Mouse (Mus musculus) lung, embryonic 14.5 days (tissue): ENCODE measurements around the gene Rps21. TPM values are rescaled to one million over a fixed set of nuclear protein-coding genes. Genes with fewer than 3 reads are reported as not detected.
A peak's percentile ranks its signal among the peaks of the same experiment; 100 is the strongest.

ENCODE experiments used
- ATAC-seq: fragments of 200-750 bp; cut with Nextera tagmentation; 2 replicates; pipeline ENCODE4 v1.8.0; 2017; ENCODE audit warnings: mild to moderate bottlenecking, moderate TSS enrichment, moderate library complexity; ENCODE audit not compliant: insufficient read depth
- DNase-seq: peaks from one replicate; pipeline ENCODE4 v3.0.0-alpha.2; 2015
- H3K27ac ChIP-seq: fragments of 300-500 bp; sonication (generic); 2 replicates; pipeline ENCODE4 v1.5.1; 2014; ENCODE audit warnings: low read depth, mild to moderate bottlenecking, moderate library complexity
- H3K27me3 ChIP-seq: fragments of 300-500 bp; sonication (generic); 2 replicates; pipeline ENCODE4 v1.6.1; 2014; ENCODE audit warnings: low read length, control low read depth; ENCODE audit not compliant: insufficient read depth
- H3K36me3 ChIP-seq: fragments of 300-500 bp; sonication (generic); 2 replicates; pipeline ENCODE4 v1.6.1; 2014; ENCODE audit warnings: control low read depth; ENCODE audit not compliant: insufficient read depth
- H3K4me1 ChIP-seq: fragments of 300-500 bp; sonication (generic); 2 replicates; pipeline ENCODE4 v1.6.1; 2014; ENCODE audit warnings: antibody characterized with exemption, control low read depth; ENCODE audit not compliant: insufficient read depth
- H3K4me2 ChIP-seq: fragments of 300-500 bp; sonication (generic); 2 replicates; pipeline ENCODE4 v1.6.1; 2014; ENCODE audit warnings: mild to moderate bottlenecking
- H3K4me3 ChIP-seq: fragments of 300-500 bp; sonication (generic); 2 replicates; pipeline ENCODE4 v1.5.1; 2014; ENCODE audit warnings: low read depth, low read length
- H3K9ac ChIP-seq: fragments of 300-500 bp; sonication (generic); 2 replicates; pipeline ENCODE4 v1.6.1; 2014
- H3K9me3 ChIP-seq: fragments of 300-500 bp; sonication (generic); 2 replicates; pipeline ENCODE4 v1.6.1; 2016; ENCODE audit warnings: low read depth, low read length, control low read depth
- CTCF ChIP-seq: IDR thresholded peaks from 2 replicates; pipeline ENCODE4 v1.5.1; 2016; ENCODE audit warnings: antibody characterized with exemption, low read depth
- WGBS: fragments of 180-500 bp; shearing (Covaris S2); extraction: QIAGEN DNeasy Blood & Tissue Kit; methylation state at CpG from one replicate; pipeline ENCODE4 v1.1.7; 2014; 5-methylcytosine and 5-hydroxymethylcytosine counted together
- microRNA-seq: library from miRNA; unstranded; fragments of <30 nt; microRNA quantifications from one replicate; pipeline ENCODE4, GENCODE M21; 2016; ENCODE audit warnings: borderline number of aligned reads
- polyA plus RNA-seq: library from polyadenylated mRNA; unstranded; fragments of >200 nt; fragmentation: Nextera tagmentation; extraction: Ambion mirVana; gene quantifications from 2 replicates; pipeline ENCODE4 v1.2.1, GENCODE M21; 2014

Rps21 gene
- polyA plus RNA-seq, 1 experiment from 2014 or later: 630 TPM

- H3K4me2 ChIP-seq: no peak overlapping the region
- no peaks in the 10 kb centered on the region for H3K27me3 ChIP-seq
- no peak overlapping the region for H3K9ac ChIP-seq
- 31% methylated on average over 8 of the region's 8 CpGs for WGBS
- peak; percentile 89 for DNase-seq
- no peak for TF ChIP-seq CTCF
- ATAC-seq: peak; percentile 86
- no peak overlapping the region for H3K4me3 ChIP-seq
- peaks cover 34% of the 10 kb centered on the region for H3K4me1 ChIP-seq
- no peaks in the 10 kb centered on the region for H3K36me3 ChIP-seq
- H3K9me3 ChIP-seq: no peaks in the 10 kb centered on the region
- peak overlapping the region; percentile 88 for H3K27ac ChIP-seq
Measured at GRCm38 (mm10) chr2:180306423-180307168, 49.4 kb downstream of the Rps21 start.

- no peak for TF ChIP-seq CTCF
- no peak for DNase-seq
- no peak for ATAC-seq
- H3K9ac ChIP-seq: no peak overlapping the region
- 18% methylated on average over 2 of the region's 2 CpGs for WGBS
- no peak overlapping the region for H3K4me3 ChIP-seq
- no peak overlapping the region for H3K4me2 ChIP-seq
- H3K27me3 ChIP-seq: no peaks in the 10 kb centered on the region
- peak overlapping the region; percentile 88 for H3K27ac ChIP-seq
- H3K4me1 ChIP-seq: peaks cover 34% of the 10 kb centered on the region
- no peaks in the 10 kb centered on the region for H3K9me3 ChIP-seq
- H3K36me3 ChIP-seq: no peaks in the 10 kb centered on the region
Measured at GRCm38 (mm10) chr2:180307680-180308079, 50.5 kb downstream of the Rps21 start.

Small RNA genes lying within 50 kb of the gene (microRNA-seq; reads per million reads assigned to microRNA genes)
- 2.4 reads per million, percentile 2 among the genes with 10 or more reads in this experiment for gene Mir3091

Other genes with a start within 250 kb of the Rps21 start
- gene Lsm14b, start 232.4 kb upstream of the Rps21 start, polyA plus RNA-seq: 6.5 and 6.8 TPM in 2 replicates
- gene Psma7, start 214.9 kb upstream of the Rps21 start, polyA plus RNA-seq: 548 and 630 TPM in 2 replicates
- gene Ss18l1, start 214.9 kb upstream of the Rps21 start, polyA plus RNA-seq: 4.7 and 5.6 TPM in 2 replicates
- gene Mtg2, start 186.8 kb upstream of the Rps21 start, polyA plus RNA-seq: 23.4 and 25.3 TPM in 2 replicates
- gene Hrh3, start 152.9 kb upstream of the Rps21 start, polyA plus RNA-seq: not detected in 2 replicates
- gene Osbpl2, start 138.1 kb upstream of the Rps21 start, polyA plus RNA-seq: 30.9 and 31.1 TPM in 2 replicates
- 160 and 163 TPM in 2 replicates for gene Adrm1, start 85.9 kb upstream of the Rps21 start, polyA plus RNA-seq
- 95.0 and 95.1 TPM in 2 replicates for gene Lama5, start 31.5 kb upstream of the Rps21 start, polyA plus RNA-seq
- 24.0 and 25.6 TPM in 2 replicates for gene Cables2, start 16.1 kb downstream of the Rps21 start, polyA plus RNA-seq
- 1.9 and 2.3 TPM in 2 replicates for gene Rbbp8nl, start 32.5 kb downstream of the Rps21 start, polyA plus RNA-seq
- 37.4 and 42.7 TPM in 2 replicates for gene Gata5, start 77.3 kb downstream of the Rps21 start, polyA plus RNA-seq
- 0.39 and 0.47 TPM in 2 replicates for gene Slco4a1, start 198.9 kb downstream of the Rps21 start, polyA plus RNA-seq
- 2.6 and 3.0 TPM in 2 replicates for gene Ntsr1, start 242.6 kb downstream of the Rps21 start, polyA plus RNA-seq